Comparison of ENCODE assay signal across 8 mouse cellular contexts in genomic region chr17:35235614-35236389, GRCm38 (mm10). TPM values are rescaled to one million over a fixed set of nuclear protein-coding genes. Genes with fewer than 3 reads are reported as not detected.
DNase-seq lines count a peak whose midpoint lies in the region; ATAC-seq and TF ChIP-seq lines count a peak whose summit lies in the region.

TSS of gene Nfkbil1 (minus strand) at chr17:35235792.

- H3K27me3 ChIP-seq in hindbrain, embryonic 10.5 days (ENCODE audit: insufficient read depth, poor library complexity, severe bottlenecking): no peaks in the 10 kb centered on the region
- no peaks in the 10 kb centered on the region for H3K27me3 ChIP-seq in lung, postnatal 0 days (replicated peaks; ENCODE audit: insufficient read depth, low read length)

- peak within 1 kb of the TSS; percentile 68 for H3K9ac ChIP-seq in lung, postnatal 0 days (replicated peaks; ENCODE audit: low read depth)

- peak within 1 kb of the TSS; percentile 98 for H3K27ac ChIP-seq in hindbrain, embryonic 10.5 days
- peak within 1 kb of the TSS; percentile 95 for H3K27ac ChIP-seq in lung, postnatal 0 days (ENCODE audit: low read length)

- peaks cover 26% of the 10 kb centered on the region for H3K36me3 ChIP-seq in hindbrain, embryonic 10.5 days
- no peaks in the 10 kb centered on the region; the same call in 1 of the 2 replicates for H3K36me3 ChIP-seq in lung, postnatal 0 days (ENCODE audit: insufficient read depth, low read length)

- peak within 1 kb of the TSS; percentile 63 for H3K4me2 ChIP-seq in lung, postnatal 0 days (replicated peaks; ENCODE audit: low read depth, low read length)

- H3K4me1 ChIP-seq in hindbrain, embryonic 10.5 days (replicated peaks): peaks cover 49% of the 10 kb centered on the region
- H3K4me1 ChIP-seq in lung, postnatal 0 days (ENCODE audit: insufficient read depth, low read depth, low read length): peaks cover 10% of the 10 kb centered on the region; the same call in 1 of the 2 replicates

- peak; percentile 76; the same call in 1 of the 2 replicates for TF ChIP-seq EP300 in lung, postnatal 0 days (IDR thresholded peaks at IDR 0.05)

- H3K4me3 ChIP-seq in hindbrain, embryonic 10.5 days: peak within 1 kb of the TSS; percentile 74
- peak within 1 kb of the TSS; percentile 55 for H3K4me3 ChIP-seq in lung, postnatal 0 days (ENCODE audit: low read depth, low read length)

- ATAC-seq in frontal cortex, adult (ENCODE audit: low TSS enrichment): peak; percentile 56
- peak; percentile 92 for ATAC-seq in lung, postnatal 0 days

- H3K9me3 ChIP-seq in hindbrain, embryonic 10.5 days: no peaks in the 10 kb centered on the region
- no peaks in the 10 kb centered on the region for H3K9me3 ChIP-seq in lung, postnatal 0 days (ENCODE audit: low read length)

- WGBS in hindbrain, embryonic 10.5 days: under 1% methylated on average over 35 of the region's 35 CpGs
- WGBS in lung, postnatal 0 days: under 1% methylated on average over 35 of the region's 35 CpGs

- peak; percentile 97 for DNase-seq in MN1 (ENCODE audit: low spot score)
- peak; percentile 94 for DNase-seq in cerebellum, adult 9-10 months
- DNase-seq in hindbrain, embryonic 10.5 days (ENCODE audit: low spot score): peak; percentile 91
- DNase-seq in layer of hippocampus, adult 9-11 months: peak; percentile 95
- DNase-seq in lung, postnatal 0 days (ENCODE audit: low spot score): peak; percentile 98
- peak; percentile 83 for DNase-seq in ovary, postnatal 14 days (ENCODE audit: low spot score)
- DNase-seq in thymus, postnatal 14 days: peak; percentile 91

- TF ChIP-seq CTCF in lung, postnatal 0 days (IDR thresholded peaks at IDR 0.05): no peak

RNA-seq across cellular contexts. Expression of gene Nfkbil1, which starts in this region (rescaled TPM):
- 10.2 and 11.6 TPM in 2 replicates for polyA plus RNA-seq in hindbrain, embryonic 10.5 days (2016; fragmentation: Nextera tagmentation; extraction: Ambion mirVana)
- polyA plus RNA-seq in lung, postnatal 0 days (2015; fragmentation: Nextera tagmentation; extraction: Ambion mirVana): 11.2 and 12.2 TPM in 2 replicates

Comparison
In these comparisons a context has a peak if more than half of its experiments do, and no peak if none do; other contexts are left out.
1. Peak in every context shown above with its lines: DNase-seq, ATAC-seq, H3K4me3 ChIP-seq and H3K27ac ChIP-seq.